Mouse (Mus musculus) 416B (cell line): Measurements from ENCODE around the gene Fcho1.
"Not testable (repeated sequence)": the region's sequence is repeated elsewhere in the genome, so short reads cannot be mapped to it uniquely, and the experiment has no call there.

ENCODE experiments used
- DNase-seq: peaks from one replicate; pipeline ENCODE4 v3.0.0; 2011; ENCODE audit warnings: low read depth

Gene Fcho1

GRCm38 (mm10) chr8:71725122-71725924 is at the start of gene Fcho1:
TSS of gene Fcho1 (minus strand) at chr8:71725716.
- DNase-seq = no peak

- no peak for DNase-seq
Observed at GRCm38 (mm10) chr8:71771336-71771735, 45.8 kb upstream of the Fcho1 start.

- DNase-seq = no peak
Observed at GRCm38 (mm10) chr8:71758816-71759215, 33.3 kb upstream of the Fcho1 start.

GRCm38 (mm10) chr8:71752881-71753552 is 27.5 kb upstream of the Fcho1 start:
- not testable (repeated sequence) for DNase-seq

GRCm38 (mm10) chr8:71752263-71752662 is 26.7 kb upstream of the Fcho1 start:
- DNase-seq = not testable (repeated sequence)

GRCm38 (mm10) chr8:71751337-71751886 is 25.9 kb upstream of the Fcho1 start:
- DNase-seq = peak; percentile 63

GRCm38 (mm10) chr8:71749321-71750075 is 24.0 kb upstream of the Fcho1 start:
- not testable (repeated sequence) for DNase-seq

GRCm38 (mm10) chr8:71747082-71747481 is 21.6 kb upstream of the Fcho1 start:
- DNase-seq = peak; percentile 37

- no peak for DNase-seq
Observed at GRCm38 (mm10) chr8:71745322-71745721, 19.8 kb upstream of the Fcho1 start.

- no peak for DNase-seq
Observed at GRCm38 (mm10) chr8:71742783-71743182, 17.3 kb upstream of the Fcho1 start.

- no peak for DNase-seq
Observed at GRCm38 (mm10) chr8:71741687-71742114, 16.2 kb upstream of the Fcho1 start.

- DNase-seq = no peak
Observed at GRCm38 (mm10) chr8:71741226-71741625, 15.7 kb upstream of the Fcho1 start.

- DNase-seq = not testable (repeated sequence)
Observed at GRCm38 (mm10) chr8:71738316-71738715, 12.8 kb upstream of the Fcho1 start.

- peak; percentile 62 for DNase-seq
Observed at GRCm38 (mm10) chr8:71731652-71732230, 6.2 kb upstream of the Fcho1 start.

- DNase-seq = peak; percentile 19
Observed at GRCm38 (mm10) chr8:71728826-71729620, 3.5 kb upstream of the Fcho1 start.

- peak; percentile 19 for DNase-seq
Observed at GRCm38 (mm10) chr8:71728240-71728785, 2.8 kb upstream of the Fcho1 start.

GRCm38 (mm10) chr8:71724389-71724788 is 1.1 kb downstream of the Fcho1 start:
- no peak for DNase-seq

- DNase-seq = peak; percentile 61
Observed at GRCm38 (mm10) chr8:71723047-71723551, 2.4 kb downstream of the Fcho1 start.

- DNase-seq = no peak
Observed at GRCm38 (mm10) chr8:71719928-71720457, 5.5 kb downstream of the Fcho1 start.

GRCm38 (mm10) chr8:71719218-71719617 is 6.3 kb downstream of the Fcho1 start:
- no peak for DNase-seq
